Comparison of ENCODE assay signal across 10 mouse cellular contexts in genomic region chr2:20518506-20518905, GRCm38 (mm10).
DNase-seq lines count a peak whose midpoint lies in the region; ATAC-seq and TF ChIP-seq lines count a peak whose summit lies in the region.
"Had no signal": no experiment of that assay in that cellular context is flagged by ENCODE, and none has a peak within 500 bp of the region (broad histone marks: within the 10 kb centered on the region; RNA-seq: fewer than 3 reads in every experiment).

No protein-coding gene starts in this region.

- 31% methylated on average over 2 of the region's 2 CpGs for WGBS in forebrain, embryonic 14.5 days
- WGBS in forebrain, postnatal 0 days: 24% methylated on average over 2 of the region's 2 CpGs

- no peaks in the 10 kb centered on the region for H3K9me3 ChIP-seq in forebrain, embryonic 14.5 days (replicated peaks; ENCODE audit: control insufficient read depth, low read length)
- no peaks in the 10 kb centered on the region for H3K9me3 ChIP-seq in forebrain, postnatal 0 days (ENCODE audit: low read length)
- H3K9me3 ChIP-seq: embryonic facial prominence, embryonic 12.5 days; midbrain, embryonic 15.5 days had no signal

- DNase-seq in forebrain, embryonic 14.5 days (ENCODE audit: low spot score): peak; percentile 77
- no peak for DNase-seq in forebrain, postnatal 0 days
- peak; percentile 8 for DNase-seq in retina, adult 2 months (ENCODE audit: low read depth, low spot score)
- no peak for DNase-seq in retina, embryonic 14.5 days (ENCODE audit: low spot score)
- peak; percentile 58 to 63 for DNase-seq in kidney, postnatal 25 days
- no peak for DNase-seq in thymus, postnatal 14 days
- no peak for DNase-seq in adipocyte (ENCODE audit: low spot score)
- no peak for DNase-seq in cerebellum, postnatal 36 days

- TF ChIP-seq CTCF in forebrain, postnatal 0 days (IDR thresholded peaks at IDR 0.05; ENCODE audit: low read depth): no peak

- H3K4me3 ChIP-seq in forebrain, embryonic 14.5 days (ENCODE audit: low read depth, low read length): no peak overlapping the region
- H3K4me3 ChIP-seq in forebrain, postnatal 0 days (ENCODE audit: low read depth, low read length): no peak overlapping the region

- H3K4me2 ChIP-seq in forebrain, embryonic 14.5 days (ENCODE audit: low read length): no peak overlapping the region
- H3K4me2 ChIP-seq in forebrain, postnatal 0 days (ENCODE audit: low read depth): no peak overlapping the region

- no peak overlapping the region for H3K9ac ChIP-seq in forebrain, embryonic 14.5 days (ENCODE audit: low read length)
- H3K9ac ChIP-seq in forebrain, postnatal 0 days: no peak overlapping the region

- H3K27ac ChIP-seq in forebrain, embryonic 14.5 days (ENCODE audit: low read depth, low read length): no peak overlapping the region
- no peak overlapping the region for H3K27ac ChIP-seq in forebrain, postnatal 0 days (ENCODE audit: low read depth, low read length)
- H3K27ac ChIP-seq: midbrain, embryonic 15.5 days had no signal

- no peaks in the 10 kb centered on the region for H3K36me3 ChIP-seq in forebrain, embryonic 14.5 days (ENCODE audit: control insufficient read depth, insufficient read depth, low read length)
- H3K36me3 ChIP-seq in forebrain, postnatal 0 days (ENCODE audit: insufficient read depth): no peaks in the 10 kb centered on the region
- H3K36me3 ChIP-seq: embryonic facial prominence, embryonic 12.5 days; midbrain, embryonic 15.5 days had no signal

- H3K27me3 ChIP-seq in forebrain, embryonic 14.5 days (replicated peaks; ENCODE audit: control insufficient read depth, insufficient read depth, low read length): no peaks in the 10 kb centered on the region
- no peaks in the 10 kb centered on the region for H3K27me3 ChIP-seq in forebrain, postnatal 0 days (ENCODE audit: insufficient read depth, low read length)
- H3K27me3 ChIP-seq: embryonic facial prominence, embryonic 12.5 days had no signal

- peaks cover 10% of the 10 kb centered on the region; the same call in 1 of the 2 replicates for H3K4me1 ChIP-seq in forebrain, embryonic 14.5 days (ENCODE audit: control insufficient read depth, insufficient read depth, low read length)
- 0 out of 2 replicates have a peak, but pooled peaks cover 2% of the 10 kb centered on the region for H3K4me1 ChIP-seq in forebrain, postnatal 0 days (ENCODE audit: insufficient read depth)

- no peak for ATAC-seq in forebrain, embryonic 14.5 days
- no peak for ATAC-seq in forebrain, postnatal 0 days

Comparison
In these comparisons a context has a peak if more than half of its experiments do, and no peak if none do; other contexts are left out.
1. DNase-seq: peak in forebrain, embryonic 14.5 days (single experiment), retina, adult 2 months (single experiment) and kidney, postnatal 25 days (2 of 2); none in forebrain, postnatal 0 days (single experiment), retina, embryonic 14.5 days (single experiment), thymus, postnatal 14 days (single experiment), adipocyte (single experiment) and cerebellum, postnatal 36 days (0 of 2).